8 mouse cellular contexts compared by ENCODE assay signal in the genomic region with DNA sequence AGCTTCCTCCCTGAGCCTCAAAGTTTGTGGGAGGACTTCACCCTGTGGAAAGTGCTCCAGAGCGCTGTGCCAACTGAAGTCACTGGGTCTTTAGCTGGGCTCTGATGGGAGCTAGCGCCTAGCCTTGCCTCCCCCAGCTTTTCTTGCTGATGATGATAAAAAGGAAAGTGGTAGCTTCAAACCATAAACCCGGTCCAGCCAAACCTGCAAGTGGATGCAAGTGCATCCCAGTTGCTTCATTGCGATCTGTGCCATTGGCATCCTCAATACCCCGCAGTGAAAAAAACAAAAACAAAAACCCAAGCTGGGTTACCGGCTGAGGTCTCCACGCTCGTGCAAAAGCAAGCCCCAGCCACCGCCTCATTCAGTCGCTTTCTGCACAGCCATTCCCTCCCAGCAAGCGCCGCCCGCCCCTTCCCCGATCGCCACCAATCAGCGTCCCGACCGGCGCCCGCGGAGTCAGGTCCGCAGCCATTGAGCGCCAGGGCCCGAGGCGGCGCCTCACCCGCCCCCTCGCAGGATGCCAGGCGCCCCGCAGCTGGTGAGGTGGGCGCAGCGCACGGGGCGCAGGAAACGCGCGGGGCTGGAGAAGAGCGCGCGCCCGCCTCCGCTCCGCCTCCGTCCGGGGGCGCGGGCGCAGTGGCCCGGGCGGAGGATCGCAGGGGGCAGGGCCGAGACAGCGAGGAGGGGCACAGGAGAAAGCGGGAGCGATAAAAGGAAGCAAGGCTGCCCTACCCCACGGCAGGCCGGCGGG. TPM values are rescaled to one million over a fixed set of nuclear protein-coding genes. Genes with fewer than 3 reads are reported as not detected.
DNase-seq lines count a peak whose midpoint lies in the region; ATAC-seq and TF ChIP-seq lines count a peak whose summit lies in the region.

A gene (plus strand): TSS at position 550 of the 754 bp plus-strand sequence.

- peak; percentile 92 for ATAC-seq in embryonic facial prominence, embryonic 13.5 days (ENCODE audit: insufficient number of reproducible peaks, insufficient read depth, low FRiP score, low TSS enrichment, low read depth)
- ATAC-seq in limb, embryonic 12.5 days (ENCODE audit: insufficient number of reproducible peaks, insufficient read depth, low FRiP score, low TSS enrichment, low read depth) = peak; percentile 92
- ATAC-seq in midbrain, embryonic 14.5 days (ENCODE audit: low FRiP score, low TSS enrichment) = peak; percentile 96

- no peak for TF ChIP-seq EP300 in heart, adult 2 months (IDR thresholded peaks at IDR 0.05; ENCODE audit: insufficient read depth, low read depth, low read length)

- H3K27ac ChIP-seq in embryonic facial prominence, embryonic 13.5 days = peak within 1 kb of the TSS; percentile 39; the same call in 1 of the 2 replicates
- H3K27ac ChIP-seq in heart, adult 2 months = no peak within 1 kb of the TSS
- peak within 1 kb of the TSS; percentile 64 for H3K27ac ChIP-seq in limb, embryonic 12.5 days
- H3K27ac ChIP-seq in midbrain, embryonic 14.5 days (replicated peaks; ENCODE audit: low read depth, low read length) = peak within 1 kb of the TSS; percentile 93

- peak within 1 kb of the TSS; percentile 99 for H3K4me2 ChIP-seq in embryonic facial prominence, embryonic 13.5 days
- peak within 1 kb of the TSS; percentile 99 for H3K4me2 ChIP-seq in limb, embryonic 12.5 days
- H3K4me2 ChIP-seq in midbrain, embryonic 14.5 days (ENCODE audit: low read length) = peak within 1 kb of the TSS; percentile 88

- peaks cover 29% of the 10 kb centered on the region for H3K27me3 ChIP-seq in embryonic facial prominence, embryonic 13.5 days
- H3K27me3 ChIP-seq in heart, adult 2 months (ENCODE audit: control insufficient read depth, insufficient read depth, low read length) = no peaks in the 10 kb centered on the region; the same call in 1 of the 2 replicates
- peaks cover 22% of the 10 kb centered on the region for H3K27me3 ChIP-seq in limb, embryonic 12.5 days
- peaks cover 10% of the 10 kb centered on the region; the same call in 1 of the 2 replicates for H3K27me3 ChIP-seq in midbrain, embryonic 14.5 days (ENCODE audit: control insufficient read depth, insufficient read depth, low read length)

- WGBS in embryonic facial prominence, embryonic 13.5 days = under 1% methylated on average over 50 of the region's 58 CpGs
- 1% methylated on average over 53 of the region's 58 CpGs for WGBS in heart, adult 2 months
- under 1% methylated on average over 54 of the region's 58 CpGs for WGBS in limb, embryonic 12.5 days
- under 1% methylated on average over 58 of the region's 58 CpGs for WGBS in midbrain, embryonic 14.5 days

- H3K4me3 ChIP-seq in embryonic facial prominence, embryonic 13.5 days = peak within 1 kb of the TSS; percentile 73
- peak within 1 kb of the TSS; percentile 62 for H3K4me3 ChIP-seq in heart, adult 2 months
- peak within 1 kb of the TSS; percentile 75 for H3K4me3 ChIP-seq in limb, embryonic 12.5 days (replicated peaks)
- peak within 1 kb of the TSS; percentile 76 for H3K4me3 ChIP-seq in midbrain, embryonic 14.5 days (replicated peaks; ENCODE audit: low read depth, low read length)

- TF ChIP-seq CTCF in heart, adult 2 months (IDR thresholded peaks at IDR 0.05) = no peak

- peaks cover 5% of the 10 kb centered on the region; the same call in 1 of the 2 replicates for H3K36me3 ChIP-seq in embryonic facial prominence, embryonic 13.5 days
- no peaks in the 10 kb centered on the region; the same call in 1 of the 2 replicates for H3K36me3 ChIP-seq in heart, adult 2 months (ENCODE audit: control insufficient read depth, insufficient read depth, low read length)
- H3K36me3 ChIP-seq in limb, embryonic 12.5 days = peaks cover 7% of the 10 kb centered on the region
- peaks cover 13% of the 10 kb centered on the region for H3K36me3 ChIP-seq in midbrain, embryonic 14.5 days (ENCODE audit: control insufficient read depth, insufficient read depth, low read length)

- TF ChIP-seq POLR2A in heart, adult 2 months (IDR thresholded peaks at IDR 0.05; ENCODE audit: insufficient read depth, low read depth, low read length) = no peak

- H3K9me3 ChIP-seq in embryonic facial prominence, embryonic 13.5 days = no peaks in the 10 kb centered on the region
- no peaks in the 10 kb centered on the region for H3K9me3 ChIP-seq in limb, embryonic 12.5 days
- no peaks in the 10 kb centered on the region for H3K9me3 ChIP-seq in midbrain, embryonic 14.5 days (ENCODE audit: control insufficient read depth, low read length)

- intact Hi-C loops in heart, adult 2 months (cut with DNase I) = no loop called here

- H3K4me1 ChIP-seq in embryonic facial prominence, embryonic 13.5 days = peaks cover 20% of the 10 kb centered on the region
- peaks cover 3% of the 10 kb centered on the region; the same call in 1 of the 2 replicates for H3K4me1 ChIP-seq in heart, adult 2 months (ENCODE audit: control insufficient read depth, insufficient read depth, low read length)
- peaks cover 12% of the 10 kb centered on the region for H3K4me1 ChIP-seq in limb, embryonic 12.5 days (replicated peaks)
- H3K4me1 ChIP-seq in midbrain, embryonic 14.5 days (ENCODE audit: control insufficient read depth, insufficient read depth, low read length) = peaks cover 18% of the 10 kb centered on the region

- no peaks in the 10 kb centered on the region for H3K79me2 ChIP-seq in heart, adult 2 months (replicated peaks; ENCODE audit: control insufficient read depth, insufficient read depth, low read length)

- H3K9ac ChIP-seq in embryonic facial prominence, embryonic 13.5 days = peak within 1 kb of the TSS; percentile 76
- H3K9ac ChIP-seq in heart, adult 2 months (ENCODE audit: low read depth, low read length) = peak within 1 kb of the TSS; percentile 78
- peak within 1 kb of the TSS; percentile 66 for H3K9ac ChIP-seq in limb, embryonic 12.5 days (replicated peaks)
- peak within 1 kb of the TSS; percentile 75 for H3K9ac ChIP-seq in midbrain, embryonic 14.5 days (replicated peaks; ENCODE audit: low read length)

- DNase-seq in 416B (ENCODE audit: low read depth) = peak; percentile 82
- DNase-seq in adrenal gland, postnatal 4 days (ENCODE audit: low spot score in 2 of 2) = peak; percentile 79
- peak; percentile 89 to 91 for DNase-seq in heart, adult 2 months
- peak; percentile 65 to 79 for DNase-seq in kidney, adult 8-10 months
- peak; percentile 96 for DNase-seq in midbrain, embryonic 14.5 days
- peak; percentile 83 for DNase-seq in spleen, adult 12 weeks (ENCODE audit: low spot score)

RNA-seq across cellular contexts. Expression of the gene that starts here (rescaled TPM):
- 1 to 10 TPM; 1.6 to 2.4 TPM for total RNA-seq in adrenal gland, postnatal 4 days (2021)
- polyA plus RNA-seq in embryonic facial prominence, embryonic 13.5 days (2015; fragmentation: Nextera tagmentation; extraction: Ambion mirVana) = 1.8 and 2.3 TPM in 2 replicates
- total RNA-seq in heart, adult 2 months (2021) = under 1 TPM; 0.20 to 0.29 TPM
- 0.03 and 0.14 TPM in 2 replicates for polyA plus RNA-seq in heart, adult 2 months (2012; rRNA removed)
- 1.9 and 2.4 TPM in 2 replicates for polyA plus RNA-seq in limb, embryonic 12.5 days (2016; fragmentation: Nextera tagmentation; extraction: Ambion mirVana)
- 23.0 and 30.5 TPM in 2 replicates for polyA plus RNA-seq in midbrain, embryonic 14.5 days (2014; fragmentation: Nextera tagmentation; extraction: Ambion mirVana)

Comparison
In these comparisons a context has a peak if more than half of its experiments do, and no peak if none do; other contexts are left out.
1. Peak in DNase-seq, H3K4me3 ChIP-seq and H3K9ac ChIP-seq in heart, adult 2 months; RNA of the gene not detected or under 1 TPM.